Mouse (Mus musculus) kidney, embryonic 16.5 days (tissue): ENCODE measurements around the gene Tnrc6c. TPM values are rescaled to one million over a fixed set of nuclear protein-coding genes. Genes with fewer than 3 reads are reported as not detected.

Source experiments
- ATAC-seq: fragments of 200-750 bp; cut with Nextera tagmentation; 2 replicates; pipeline ENCODE4 v1.8.0; 2017; ENCODE audit warnings: moderate TSS enrichment; ENCODE audit not compliant: low FRiP score, low TSS enrichment
- H3K27ac ChIP-seq: fragments of 300-500 bp; sonication (generic); 2 replicates; pipeline ENCODE4 v1.5.1; 2014; ENCODE audit warnings: low read length
- H3K27me3 ChIP-seq: fragments of 300-500 bp; sonication (generic); 2 replicates; pipeline ENCODE4 v1.6.1; 2014; ENCODE audit warnings: low read length, control low read depth, mixed read lengths; ENCODE audit not compliant: insufficient read depth
- H3K36me3 ChIP-seq: fragments of 300-500 bp; sonication (generic); 2 replicates; pipeline ENCODE4 v1.6.1; 2014; ENCODE audit warnings: low read length, control low read depth, mixed read lengths; ENCODE audit not compliant: insufficient read depth
- H3K4me1 ChIP-seq: fragments of 300-500 bp; sonication (generic); 2 replicates; pipeline ENCODE4 v1.6.1; 2014; ENCODE audit warnings: low read length, control low read depth, mixed read lengths; ENCODE audit not compliant: insufficient read depth
- H3K4me2 ChIP-seq: fragments of 300-500 bp; sonication (generic); replicated peaks from 2 replicates; pipeline ENCODE4 v1.6.1; 2014; ENCODE audit warnings: low read depth, low read length
- H3K4me3 ChIP-seq: fragments of 300-500 bp; sonication (generic); 2 replicates; pipeline ENCODE4 v1.5.1; 2014; ENCODE audit warnings: mild to moderate bottlenecking, low read length
- H3K9ac ChIP-seq: fragments of 300-500 bp; sonication (generic); replicated peaks from 2 replicates; pipeline ENCODE4 v1.6.1; 2014; ENCODE audit warnings: low read length
- H3K9me3 ChIP-seq: fragments of 300-500 bp; sonication (generic); 2 replicates; pipeline ENCODE4 v1.6.1; 2016; ENCODE audit warnings: low read length, control low read depth
- WGBS: fragments of 180-500 bp; shearing (Covaris S2); extraction: QIAGEN DNeasy Blood & Tissue Kit; methylation state at CpG from one replicate; pipeline ENCODE4 v1.1.7; 2014; 5-methylcytosine and 5-hydroxymethylcytosine counted together
- polyA plus RNA-seq: library from polyadenylated mRNA; unstranded; fragments of >200 nt; fragmentation: Nextera tagmentation; extraction: Ambion mirVana; gene quantifications from 2 replicates; pipeline ENCODE4 v1.2.1, GENCODE M21; 2015

Gene Tnrc6c
- polyA plus RNA-seq, 1 experiment from 2014 or later = 9.1 TPM

DNA sequence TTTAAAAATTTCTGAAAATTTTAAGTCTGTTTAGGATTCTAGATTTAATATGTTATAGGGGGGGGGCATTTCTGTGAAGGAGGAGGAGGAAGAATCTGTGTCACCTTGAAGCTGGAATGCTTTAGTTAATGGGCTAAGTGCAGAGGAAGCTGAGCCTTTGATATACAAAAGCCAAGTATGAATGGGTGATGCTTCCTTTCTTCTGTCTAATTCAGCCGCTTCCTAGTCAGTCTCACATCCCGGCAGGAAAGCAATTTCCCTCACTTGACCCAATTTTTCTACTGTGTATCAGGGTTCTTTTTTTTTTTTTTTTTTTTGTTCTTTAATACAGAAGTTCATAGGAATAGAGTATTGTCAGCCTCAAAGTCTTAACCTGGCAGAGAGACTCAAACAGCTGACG is 11.1 kb downstream of the Tnrc6c start:
- ATAC-seq = no peak
- Histone ChIP-seq H3K9ac (no peak overlapping the region), H3K9me3 (no peaks in the 10 kb centered on the region), H3K4me2 (no peak overlapping the region), H3K4me1 (peaks cover 18% of the 10 kb centered on the region), H3K27me3 (no peaks in the 10 kb centered on the region), H3K27ac (no peak overlapping the region), H3K4me3 (no peak overlapping the region), H3K36me3 (no peaks in the 10 kb centered on the region)
- 68% methylated on average over 3 of the region's 3 CpGs for WGBS

DNA sequence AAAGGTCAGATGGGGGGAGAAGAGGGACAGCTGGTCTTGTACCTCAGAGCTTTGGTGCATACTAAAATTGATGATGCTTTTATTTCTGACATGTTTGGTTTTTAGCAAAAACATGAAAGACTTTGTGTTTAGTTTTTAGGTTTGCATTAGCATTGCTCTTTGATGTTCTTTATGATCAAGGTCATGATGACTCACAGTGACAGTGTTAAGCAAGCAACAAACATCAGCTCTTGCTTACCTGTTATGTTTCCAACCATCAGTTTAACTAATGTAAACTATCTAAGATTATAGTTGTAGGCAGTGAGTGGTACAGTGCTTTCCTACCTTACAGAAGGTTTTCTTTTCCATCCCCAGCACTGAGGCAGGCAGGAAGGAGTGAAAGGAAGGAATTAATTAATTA is 12.5 kb downstream of the Tnrc6c start:
- Histone ChIP-seq H3K27ac (no peak overlapping the region), H3K4me1 (peaks cover 18% of the 10 kb centered on the region), H3K36me3 (no peaks in the 10 kb centered on the region), H3K4me3 (no peak overlapping the region), H3K27me3 (no peaks in the 10 kb centered on the region), H3K4me2 (no peak overlapping the region), H3K9me3 (no peaks in the 10 kb centered on the region), H3K9ac (no peak overlapping the region)
- ATAC-seq = no peak

DNA sequence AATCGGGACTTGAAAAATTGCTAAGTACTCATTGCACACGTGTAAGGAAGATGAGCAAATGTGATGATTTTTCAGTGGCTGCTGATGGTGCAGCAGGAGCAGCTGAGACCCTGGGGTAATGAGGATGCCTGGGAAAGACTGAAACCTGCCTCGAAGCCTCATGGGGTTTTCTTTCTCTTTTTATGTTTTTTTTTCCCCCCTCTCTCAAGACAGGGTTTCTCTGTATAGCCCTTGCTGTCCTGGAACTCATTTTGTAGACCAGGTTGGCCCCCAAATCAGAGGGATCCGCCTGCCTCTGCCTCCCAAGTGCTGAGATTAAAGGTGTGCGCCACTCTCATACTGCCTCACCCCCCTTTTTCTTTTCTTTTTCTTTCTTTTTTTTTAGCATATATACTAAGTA is 13.1 kb downstream of the Tnrc6c start:
- ATAC-seq = no peak
- Histone ChIP-seq H3K27ac (no peak overlapping the region), H3K36me3 (no peaks in the 10 kb centered on the region), H3K4me3 (no peak overlapping the region), H3K27me3 (no peaks in the 10 kb centered on the region), H3K4me1 (peaks cover 18% of the 10 kb centered on the region), H3K4me2 (no peak overlapping the region), H3K9me3 (no peaks in the 10 kb centered on the region), H3K9ac (no peak overlapping the region)
- 91% methylated on average over 5 of the region's 5 CpGs for WGBS

DNA sequence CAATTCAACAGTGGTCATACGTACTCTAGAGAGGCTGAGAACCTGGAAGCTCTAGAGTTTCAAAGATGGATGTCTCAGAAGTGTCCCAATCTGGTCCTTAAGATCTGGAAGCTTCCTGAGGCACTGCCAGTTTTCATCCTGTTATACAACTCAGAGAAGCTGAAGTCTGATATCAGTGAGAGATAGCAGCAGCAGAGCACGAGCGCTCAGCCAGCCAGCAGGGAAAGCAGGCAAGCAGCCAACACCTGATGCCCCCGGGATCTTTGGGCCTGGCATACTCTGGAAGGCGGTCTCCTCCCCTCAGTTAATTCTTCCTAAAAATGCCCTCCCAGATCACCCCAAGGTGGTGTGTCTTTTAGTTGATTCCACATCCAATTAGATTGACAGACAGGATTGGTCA is 13.7 kb downstream of the Tnrc6c start:
- H3K27ac ChIP-seq = no peak overlapping the region
- H3K27me3 ChIP-seq = no peaks in the 10 kb centered on the region
- no peak overlapping the region for H3K4me3 ChIP-seq
- no peaks in the 10 kb centered on the region for H3K36me3 ChIP-seq
- H3K4me1 ChIP-seq = peaks cover 18% of the 10 kb centered on the region
- no peak overlapping the region for H3K9ac ChIP-seq
- WGBS = 66% methylated on average over 5 of the region's 5 CpGs
- no peak for ATAC-seq
- H3K9me3 ChIP-seq = no peaks in the 10 kb centered on the region
- no peak overlapping the region for H3K4me2 ChIP-seq

- H3K4me1 ChIP-seq = peaks cover 13% of the 10 kb centered on the region
- H3K36me3 ChIP-seq = no peaks in the 10 kb centered on the region
- no peak for ATAC-seq
- no peaks in the 10 kb centered on the region for H3K27me3 ChIP-seq
- no peak overlapping the region for H3K27ac ChIP-seq
- H3K9ac ChIP-seq = no peak overlapping the region
- no peak overlapping the region for H3K4me2 ChIP-seq
- WGBS = 89% methylated on average over 5 of the region's 5 CpGs
- H3K4me3 ChIP-seq = no peak overlapping the region
- H3K9me3 ChIP-seq = no peaks in the 10 kb centered on the region
These were observed 17.5 kb downstream of the Tnrc6c start for GRCm38 (mm10) chr11:117671626-117672025.

- WGBS = 96% methylated on average over 1 of the region's 1 CpGs
These were observed 20.4 kb downstream of the Tnrc6c start for GRCm38 (mm10) chr11:117674531-117674930.

GRCm38 (mm10) chr11:117676649-117677048 is 22.6 kb downstream of the Tnrc6c start:
- H3K9ac ChIP-seq = no peak overlapping the region
- H3K27me3 ChIP-seq = no peaks in the 10 kb centered on the region
- H3K4me1 ChIP-seq = peaks cover 10% of the 10 kb centered on the region
- H3K36me3 ChIP-seq = no peaks in the 10 kb centered on the region
- H3K4me2 ChIP-seq = no peak overlapping the region
- no peak overlapping the region for H3K27ac ChIP-seq
- H3K9me3 ChIP-seq = no peaks in the 10 kb centered on the region
- ATAC-seq = peak; percentile 65; the same call in 1 of the 2 replicates
- WGBS = 15% methylated on average over 2 of the region's 2 CpGs
- no peak overlapping the region for H3K4me3 ChIP-seq

More at GRCm38 (mm10) chr11:117674531-117674930, 20.4 kb downstream of the Tnrc6c start:
- Histone ChIP-seq H3K27ac (no peak overlapping the region), H3K4me3 (no peak overlapping the region), H3K9ac (no peak overlapping the region), H3K27me3 (no peaks in the 10 kb centered on the region), H3K9me3 (no peaks in the 10 kb centered on the region), H3K4me1 (peaks cover 10% of the 10 kb centered on the region), H3K4me2 (no peak overlapping the region), H3K36me3 (no peaks in the 10 kb centered on the region)
- ATAC-seq = no peak

GRCm38 (mm10) chr11:117677111-117677510 is 23.0 kb downstream of the Tnrc6c start:
- Histone ChIP-seq H3K4me3 (no peak overlapping the region), H3K4me2 (no peak overlapping the region), H3K9me3 (no peaks in the 10 kb centered on the region), H3K36me3 (no peaks in the 10 kb centered on the region), H3K27ac (no peak overlapping the region), H3K9ac (no peak overlapping the region), H3K27me3 (no peaks in the 10 kb centered on the region), H3K4me1 (peaks cover 11% of the 10 kb centered on the region)
- no peak for ATAC-seq
- WGBS = 73% methylated on average over 3 of the region's 3 CpGs

- Histone ChIP-seq H3K27me3 (no peaks in the 10 kb centered on the region), H3K4me3 (no peak overlapping the region), H3K36me3 (no peaks in the 10 kb centered on the region), H3K4me1 (peaks cover 14% of the 10 kb centered on the region), H3K9me3 (no peaks in the 10 kb centered on the region), H3K9ac (no peak overlapping the region), H3K27ac (no peak overlapping the region), H3K4me2 (no peak overlapping the region)
- WGBS = 83% methylated on average over 3 of the region's 3 CpGs
- ATAC-seq = no peak
These were observed 23.5 kb downstream of the Tnrc6c start for GRCm38 (mm10) chr11:117677594-117677993.

DNA sequence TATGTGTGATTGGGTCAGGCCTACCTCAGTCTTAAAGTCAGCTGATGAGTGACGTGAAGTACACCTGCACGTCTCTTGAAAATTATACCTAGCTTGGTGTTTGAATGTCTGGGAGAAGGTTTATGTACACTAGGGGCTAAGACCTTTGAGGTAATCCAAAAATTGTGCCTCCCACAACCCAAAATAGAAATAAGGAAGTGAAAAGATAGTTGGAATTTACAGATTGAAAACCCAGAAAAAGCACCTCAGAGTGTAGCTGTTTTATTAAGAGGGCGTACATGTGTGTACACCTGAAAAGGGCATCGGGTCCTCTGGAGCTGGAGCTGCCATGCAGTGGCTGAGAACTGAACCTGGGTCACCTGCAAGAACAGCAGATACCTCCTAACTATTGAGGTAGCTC is 24.1 kb downstream of the Tnrc6c start:
- no peaks in the 10 kb centered on the region for H3K36me3 ChIP-seq
- H3K27ac ChIP-seq = no peak overlapping the region
- WGBS = 94% methylated on average over 4 of the region's 4 CpGs
- H3K27me3 ChIP-seq = no peaks in the 10 kb centered on the region
- H3K9me3 ChIP-seq = no peaks in the 10 kb centered on the region
- H3K9ac ChIP-seq = no peak overlapping the region
- no peak for ATAC-seq
- no peak overlapping the region for H3K4me2 ChIP-seq
- no peak overlapping the region for H3K4me3 ChIP-seq
- peaks cover 14% of the 10 kb centered on the region for H3K4me1 ChIP-seq

DNA sequence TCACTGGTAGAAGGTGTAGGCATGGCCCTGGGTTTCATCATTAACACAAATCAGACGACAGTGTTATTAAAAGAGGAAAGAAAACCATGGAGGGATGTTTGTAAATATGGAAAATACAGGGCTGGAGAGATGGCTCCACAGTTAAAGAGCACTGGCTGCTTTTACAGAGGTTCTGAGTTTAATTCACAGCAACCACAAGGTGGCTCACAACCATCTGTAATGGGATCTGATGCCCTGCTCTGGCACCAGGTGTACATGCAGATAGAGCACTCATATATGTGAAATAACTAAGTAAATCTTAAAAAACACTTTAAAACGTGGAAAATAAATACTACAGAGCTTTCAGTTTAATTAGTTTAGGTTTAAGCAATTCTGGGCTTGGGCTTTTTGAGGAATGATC is 24.7 kb downstream of the Tnrc6c start:
- no peak for ATAC-seq
- Histone ChIP-seq H3K36me3 (no peaks in the 10 kb centered on the region), H3K4me1 (peaks cover 14% of the 10 kb centered on the region), H3K4me2 (no peak overlapping the region), H3K9me3 (no peaks in the 10 kb centered on the region), H3K27me3 (no peaks in the 10 kb centered on the region), H3K9ac (no peak overlapping the region), H3K27ac (no peak overlapping the region), H3K4me3 (no peak overlapping the region)
- 48% methylated on average over 2 of the region's 2 CpGs for WGBS
